In the genomic region with DNA sequence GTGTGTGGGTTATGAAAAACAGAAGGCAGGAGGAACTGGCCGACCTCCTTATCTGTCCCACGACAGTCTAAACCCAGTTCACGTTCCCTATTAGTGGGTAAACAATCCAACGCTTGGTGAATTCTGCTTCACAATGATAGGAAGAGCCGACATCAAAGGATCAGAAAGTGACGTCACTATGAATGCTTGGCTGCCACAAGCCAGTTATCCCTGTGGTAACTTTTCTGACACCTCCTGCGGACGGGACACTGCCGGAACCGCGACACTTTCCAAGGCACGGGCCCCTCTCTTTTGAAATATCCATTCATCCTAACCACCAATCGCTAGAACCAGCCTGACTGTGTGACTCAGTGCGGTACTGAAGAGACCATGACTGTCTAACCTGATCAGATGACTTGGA, we compare ENCODE assay signal across 14 mouse cellular contexts. TPM values are rescaled to one million over a fixed set of nuclear protein-coding genes. Genes with fewer than 3 reads are reported as not detected.
DNase-seq lines count a peak whose midpoint lies in the region; ATAC-seq and TF ChIP-seq lines count a peak whose summit lies in the region.
"Had no signal": no experiment of that assay in that cellular context is flagged by ENCODE, and none has a peak within 500 bp of the region (broad histone marks: within the 10 kb centered on the region; RNA-seq: fewer than 3 reads in every experiment).

No protein-coding gene starts in this region.

- peaks cover 12% of the 10 kb centered on the region for H3K27me3 ChIP-seq in midbrain, embryonic 11.5 days (ENCODE audit: control insufficient read depth, insufficient read depth, low read length)
- H3K27me3 ChIP-seq in midbrain, embryonic 16.5 days (ENCODE audit: control insufficient read depth, insufficient read depth, low read depth, low read length): no peaks in the 10 kb centered on the region; the same call in 1 of the 2 replicates
- no peaks in the 10 kb centered on the region; the same call in none of the 2 replicates for H3K27me3 ChIP-seq in liver, embryonic 14.5 days (ENCODE audit: control insufficient read depth, insufficient read depth, low read length)

- H3K9ac ChIP-seq in midbrain, embryonic 11.5 days (ENCODE audit: low read length): no peak overlapping the region
- H3K9ac ChIP-seq in midbrain, embryonic 16.5 days (ENCODE audit: low read depth, low read length): no peak overlapping the region
- H3K9ac ChIP-seq in liver, embryonic 14.5 days (replicated peaks): no peak overlapping the region
- H3K9ac ChIP-seq: limb, embryonic 13.5 days; neural tube, embryonic 12.5 days had no signal

- no peak for TF ChIP-seq CTCF in liver, embryonic 14.5 days (IDR thresholded peaks at IDR 0.05; ENCODE audit: low read depth)
- TF ChIP-seq CTCF in layer of hippocampus, adult 2 months (conservative IDR thresholded peaks at IDR 0.05): no peak

- no peak overlapping the region for H3K4me2 ChIP-seq in midbrain, embryonic 11.5 days
- no peak overlapping the region for H3K4me2 ChIP-seq in midbrain, embryonic 16.5 days (ENCODE audit: low read length)
- H3K4me2 ChIP-seq in liver, embryonic 14.5 days (ENCODE audit: low read depth): no peak overlapping the region
- H3K4me2 ChIP-seq: limb, embryonic 13.5 days; neural tube, embryonic 12.5 days had no signal

- no peak overlapping the region for H3K4me3 ChIP-seq in midbrain, embryonic 11.5 days (ENCODE audit: low read depth, low read length)
- no peak overlapping the region for H3K4me3 ChIP-seq in midbrain, embryonic 16.5 days (ENCODE audit: low read depth, low read length)
- no peak overlapping the region for H3K4me3 ChIP-seq in liver, embryonic 14.5 days (ENCODE audit: insufficient read depth in 1 of 2, low read depth in 2 of 2, low read length in 2 of 2)
- H3K4me3 ChIP-seq in layer of hippocampus, adult 2 months: no peak overlapping the region
- H3K4me3 ChIP-seq: hindbrain, embryonic 10.5 days; limb, embryonic 13.5 days; megakaryocyte, embryonic 14.5 days; neural tube, embryonic 12.5 days had no signal

- TF ChIP-seq EP300 in liver, embryonic 14.5 days (IDR thresholded peaks at IDR 0.05; ENCODE audit: low read depth): no peak

- no peaks in the 10 kb centered on the region for H3K36me3 ChIP-seq in midbrain, embryonic 11.5 days (ENCODE audit: control insufficient read depth, insufficient read depth, low read length)
- H3K36me3 ChIP-seq in midbrain, embryonic 16.5 days (ENCODE audit: control insufficient read depth, insufficient read depth, low read length): no peaks in the 10 kb centered on the region
- H3K36me3 ChIP-seq in liver, embryonic 14.5 days (replicated peaks; ENCODE audit: control insufficient read depth, insufficient read depth, low read depth): no peaks in the 10 kb centered on the region
- H3K36me3 ChIP-seq: hindbrain, embryonic 10.5 days; limb, embryonic 13.5 days; neural tube, embryonic 12.5 days had no signal

- H3K4me1 ChIP-seq in midbrain, embryonic 11.5 days (ENCODE audit: control insufficient read depth, insufficient read depth, low read length): peaks cover 5% of the 10 kb centered on the region
- peaks cover 7% of the 10 kb centered on the region; the same call in 1 of the 2 replicates for H3K4me1 ChIP-seq in midbrain, embryonic 16.5 days (ENCODE audit: control insufficient read depth, insufficient read depth, low read length)
- H3K4me1 ChIP-seq in liver, embryonic 14.5 days (replicated peaks; ENCODE audit: control insufficient read depth in 2 of 2, insufficient read depth in 2 of 2, low read length in 1 of 2): no peaks in the 10 kb centered on the region

- H3K9me3 ChIP-seq in midbrain, embryonic 11.5 days (ENCODE audit: control insufficient read depth, low read length): no peaks in the 10 kb centered on the region
- H3K9me3 ChIP-seq in midbrain, embryonic 16.5 days (replicated peaks; ENCODE audit: control insufficient read depth, low read length, poor library complexity, severe bottlenecking): peaks cover 4% of the 10 kb centered on the region; the same call in 1 of the 2 replicates
- H3K9me3 ChIP-seq in liver, embryonic 14.5 days (ENCODE audit: control insufficient read depth, low read length): no peaks in the 10 kb centered on the region
- H3K9me3 ChIP-seq: hindbrain, embryonic 10.5 days; neural tube, embryonic 12.5 days had no signal

- DNase-seq in midbrain, embryonic 11.5 days (ENCODE audit: low spot score, missing footprints): peak; percentile 47
- DNase-seq in MEL-GATA-1-ER (ENCODE audit: extremely low read depth, low read depth): peak; percentile 60
- peak; percentile 44 for DNase-seq in c-Kit-positive CD71-positive TER-119-negative erythroid progenitor cells, embryonic 14.5 days (ENCODE audit: low read depth)
- DNase-seq in liver, embryonic 14.5 days (ENCODE audit: low read depth in 3 of 3, low spot score in 3 of 3): peak; percentile 58 to 63 (median 61)
- no peak for DNase-seq in kidney, adult 9 months
- no peak for DNase-seq in frontal cortex, postnatal 14 days (ENCODE audit: low spot score in 2 of 2)
- no peak for DNase-seq in layer of hippocampus, adult 2 months (ENCODE audit: low spot score in 2 of 2)
- DNase-seq: cerebellum, adult 11-12 months; thymus, adult 2 months had no signal

- 84% methylated on average over 14 of the region's 14 CpGs for WGBS in midbrain, embryonic 11.5 days
- WGBS in midbrain, embryonic 16.5 days: 86% methylated on average over 14 of the region's 14 CpGs
- 50% methylated on average over 14 of the region's 14 CpGs for WGBS in liver, embryonic 14.5 days (ENCODE audit: insufficient replicate concordance)

- no peak for ATAC-seq in midbrain, embryonic 11.5 days (ENCODE audit: low FRiP score)
- no peak for ATAC-seq in midbrain, embryonic 16.5 days
- ATAC-seq in liver, embryonic 14.5 days (ENCODE audit: insufficient read depth): no peak

- no peak overlapping the region for H3K27ac ChIP-seq in midbrain, embryonic 11.5 days (ENCODE audit: low read depth, low read length)
- H3K27ac ChIP-seq in midbrain, embryonic 16.5 days (ENCODE audit: low read length): no peak overlapping the region
- no peak overlapping the region for H3K27ac ChIP-seq in liver, embryonic 14.5 days
- no peak overlapping the region for H3K27ac ChIP-seq in layer of hippocampus, adult 2 months
- H3K27ac ChIP-seq: hindbrain, embryonic 10.5 days; limb, embryonic 13.5 days; neural tube, embryonic 12.5 days had no signal

RNA-seq across cellular contexts. Expression of gene Hrh2, which starts 2.0 kb away (rescaled TPM):
- polyA plus RNA-seq in midbrain, embryonic 11.5 days (2014; fragmentation: Nextera tagmentation; extraction: Ambion mirVana): 0.07 TPM in 1 of 2 replicates, not detected in the other
- 1.1 and 1.2 TPM in 2 replicates for polyA plus RNA-seq in midbrain, embryonic 16.5 days (2015; fragmentation: Nextera tagmentation; extraction: Ambion mirVana)
- 0.09 and 0.10 TPM in 2 replicates for polyA plus RNA-seq in liver, embryonic 14.5 days (2012; rRNA removed)
- 0.11 TPM in 1 of 2 replicates, not detected in the other for polyA plus RNA-seq in liver, embryonic 14.5 days (2014; fragmentation: Nextera tagmentation; extraction: Ambion mirVana)
- total RNA-seq in layer of hippocampus, adult 2 months (2021): 1 to 10 TPM; 6.3 to 6.9 TPM

Comparison
In these comparisons a context has a peak if more than half of its experiments do, and no peak if none do; other contexts are left out.
1. DNase-seq: peak in midbrain, embryonic 11.5 days (single experiment), MEL-GATA-1-ER (single experiment), c-Kit-positive CD71-positive TER-119-negative erythroid progenitor cells, embryonic 14.5 days (single experiment) and liver, embryonic 14.5 days (3 of 3); none in kidney, adult 9 months (single experiment), frontal cortex, postnatal 14 days (0 of 2) and layer of hippocampus, adult 2 months (0 of 2).